Mouse (Mus musculus) left cerebral cortex, postnatal 36 days (tissue): ENCODE data around the gene D2hgdh. TPM values are rescaled to one million over a fixed set of nuclear protein-coding genes. Genes with fewer than 3 reads are reported as not detected.
A peak's percentile ranks its signal among the peaks of the same experiment; 100 is the strongest.
"Not testable (repeated sequence)": the region's sequence is repeated elsewhere in the genome, so short reads cannot be mapped to it uniquely, and the experiment has no call there.

Source experiments
- DNase-seq, 2 experiments: peaks; one replicate each; pipeline ENCODE4 v3.0.0; 2021 to 2022; ENCODE audit warnings: low spot score in 2 of 2, mixed read lengths in 1 of 2
- intact Hi-C: fragments of 180-260 bp; cut with DNase I; formaldehyde crosslinking; loops from one replicate; pipeline ENCODE4 v1.15.1; 2025
- total RNA-seq, 2 experiments: library from RNA; stranded (reverse); gene quantifications; 2 replicates each; pipeline ENCODE4 v1.2.3; 2021

Gene D2hgdh
- total RNA-seq, 2 experiments from 2014 or later, result 12.7 to 15.3 TPM

DNA sequence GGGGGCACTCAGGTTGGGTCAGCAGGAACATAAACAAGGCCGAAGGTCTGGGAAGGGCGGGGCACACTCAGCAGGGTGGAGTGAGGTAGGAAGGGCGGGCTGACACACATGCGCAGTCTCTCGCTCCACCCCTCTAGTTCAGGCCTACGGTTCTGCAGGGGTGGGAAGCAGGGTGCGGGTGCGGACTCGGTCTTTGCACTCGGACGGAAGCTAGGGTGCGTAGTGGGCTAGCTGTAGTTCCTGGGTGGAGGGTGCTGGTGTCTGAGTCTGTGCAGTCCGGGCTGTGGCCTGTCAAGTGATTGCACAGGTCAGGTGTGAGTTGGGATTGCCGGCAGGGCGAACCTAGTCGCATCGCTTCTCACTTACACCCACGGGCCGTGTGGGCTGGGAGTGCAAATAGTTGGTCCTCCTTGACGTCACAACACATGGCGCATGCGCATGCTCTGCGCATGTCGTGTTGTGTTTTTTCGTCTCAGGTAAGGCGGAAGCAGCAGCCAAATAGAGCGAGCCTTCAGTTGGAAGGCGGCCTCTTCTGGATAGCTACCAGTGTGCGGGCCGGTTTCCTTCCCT, 481 bp downstream of the D2hgdh start:
- intact Hi-C loops, result no loop called here
- peak; percentile 97 to 98 for DNase-seq

GRCm38 (mm10) chr1:93825771-93826539, 1.2 kb downstream of the D2hgdh start:
- intact Hi-C loops, result no loop called here
- DNase-seq, result no peak

GRCm38 (mm10) chr1:93826540-93826835, 1.8 kb downstream of the D2hgdh start:
- no peak for DNase-seq
- intact Hi-C loops, result no loop called here

GRCm38 (mm10) chr1:93832754-93833360, 8.1 kb downstream of the D2hgdh start:
- not testable (repeated sequence) for DNase-seq
- intact Hi-C loops, result loop anchor here (10.0 kb wide), 1 partner anchor 242 kb away; no protein-coding TSS in a partner anchor

GRCm38 (mm10) chr1:93834671-93835150, 10.0 kb downstream of the D2hgdh start:
- intact Hi-C loops, result loop anchor here (10.0 kb wide), 1 partner anchor 240 kb away; no protein-coding TSS in a partner anchor
- DNase-seq, result no peak

- DNase-seq, result no peak
- intact Hi-C loops, result loop anchor here (10.0 kb wide), 1 partner anchor 240 kb away; no protein-coding TSS in a partner anchor
Observed at GRCm38 (mm10) chr1:93835211-93835610, 10.5 kb downstream of the D2hgdh start.

- intact Hi-C loops, result loop anchor here (10.0 kb wide), 1 partner anchor 239 kb away; no protein-coding TSS in a partner anchor
Observed at GRCm38 (mm10) chr1:93835876-93836531, 11.3 kb downstream of the D2hgdh start.

DNA sequence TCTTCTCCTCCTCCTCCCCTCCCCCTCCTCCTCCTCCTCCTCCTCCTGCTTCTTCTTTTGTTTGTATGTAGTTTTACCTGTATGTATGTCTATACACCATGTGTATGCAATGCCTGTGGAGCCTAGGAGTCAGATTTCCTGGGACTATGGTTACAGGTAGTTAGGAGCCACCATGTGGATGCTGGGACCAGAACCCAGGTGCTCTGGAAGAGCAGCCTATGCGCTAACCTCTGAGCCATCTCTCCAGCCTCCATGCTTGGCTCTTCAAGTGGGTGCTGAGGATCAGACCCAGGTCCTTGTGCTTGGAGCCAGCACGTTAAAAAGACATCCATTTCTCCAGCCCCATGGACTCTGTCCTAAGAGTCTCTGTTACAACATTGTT, 11.8 kb downstream of the D2hgdh start:
- DNase-seq, result no peak
- intact Hi-C loops, result loop anchor here (10.0 kb wide), 1 partner anchor 238 kb away; no protein-coding TSS in a partner anchor

More at GRCm38 (mm10) chr1:93835876-93836531, 11.3 kb downstream of the D2hgdh start:
- DNase-seq, result no peak

DNA sequence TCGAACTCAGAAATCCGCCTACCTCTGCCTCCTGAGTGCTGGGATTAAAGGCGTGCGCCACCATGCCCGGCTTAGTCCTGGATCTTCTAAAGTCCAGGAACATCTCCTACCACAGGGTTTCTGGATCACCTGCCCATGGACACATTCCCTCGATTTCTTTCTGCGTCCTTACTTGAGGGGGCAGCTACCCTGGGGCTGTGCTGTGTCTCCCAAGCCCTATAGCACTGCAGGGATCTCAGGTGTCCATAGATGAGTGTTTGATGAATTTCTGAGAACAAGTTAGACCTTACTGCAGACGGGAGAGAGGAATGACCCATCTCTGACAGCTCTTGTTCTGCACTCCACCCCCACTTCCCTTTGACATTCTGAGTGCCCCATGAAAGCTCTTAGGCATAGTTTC, 12.6 kb downstream of the D2hgdh start:
- DNase-seq, result no peak
- intact Hi-C loops, result loop anchor here (10.0 kb wide), 1 partner anchor 237 kb away; no protein-coding TSS in a partner anchor

DNA sequence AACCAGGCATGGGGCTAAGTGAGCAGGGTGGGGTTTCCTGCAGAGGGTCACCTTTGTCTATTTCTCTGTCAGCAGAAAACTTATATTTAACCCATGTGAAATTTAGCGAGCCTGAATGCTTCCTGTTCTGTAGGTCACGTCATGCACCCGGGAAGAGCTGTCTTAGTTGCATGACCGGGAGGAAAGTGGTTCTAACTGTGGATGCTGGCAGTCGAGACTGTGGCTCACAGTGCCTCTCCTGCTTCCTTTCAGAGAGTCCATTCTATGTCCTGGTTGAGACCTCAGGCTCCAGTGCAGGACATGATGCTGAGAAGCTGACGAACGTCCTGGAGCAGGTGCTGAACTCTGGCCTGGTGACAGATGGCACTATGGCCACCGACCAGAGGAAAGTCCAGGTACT, 13.9 kb downstream of the D2hgdh start:
- not testable (repeated sequence) for DNase-seq
- intact Hi-C loops, result loop anchor here (10.0 kb wide), 1 partner anchor 236 kb away; no protein-coding TSS in a partner anchor

- intact Hi-C loops, result not testable (repeated sequence)
Observed at GRCm38 (mm10) chr1:93845766-93846366, 21.2 kb downstream of the D2hgdh start.

GRCm38 (mm10) chr1:93855790-93856189, 31.1 kb downstream of the D2hgdh start:
- intact Hi-C loops, result loop anchor here (2.0 kb wide), 1 partner anchor 65 kb away; no protein-coding TSS in a partner anchor
- not testable (repeated sequence) for DNase-seq

More at GRCm38 (mm10) chr1:93845766-93846366, 21.2 kb downstream of the D2hgdh start:
- DNase-seq, result not testable (repeated sequence)

- intact Hi-C loops, result loop anchor here (2.0 kb wide), 1 partner anchor 63 kb away; no protein-coding TSS in a partner anchor
- no peak for DNase-seq
Observed at GRCm38 (mm10) chr1:93857370-93857769, 32.7 kb downstream of the D2hgdh start.

- intact Hi-C loops, result loop anchor here (2.0 kb wide), 1 partner anchor 63 kb away; no protein-coding TSS in a partner anchor
- no peak for DNase-seq
Observed at GRCm38 (mm10) chr1:93857991-93858390, 33.3 kb downstream of the D2hgdh start.

- intact Hi-C loops, result no loop called here
Observed at GRCm38 (mm10) chr1:93859619-93860018, 34.9 kb downstream of the D2hgdh start.

GRCm38 (mm10) chr1:93861048-93861447, 36.3 kb downstream of the D2hgdh start, which contains the start of gene Gal3st2:
TSS of gene Gal3st2 (plus strand) at chr1:93861306.
- intact Hi-C loops, result not testable (repeated sequence)

More at GRCm38 (mm10) chr1:93859619-93860018, 34.9 kb downstream of the D2hgdh start:
- no peak for DNase-seq

GRCm38 (mm10) chr1:93871594-93872105, 46.9 kb downstream of the D2hgdh start:
- DNase-seq, intact Hi-C loops: not testable (repeated sequence)

More at GRCm38 (mm10) chr1:93861048-93861447, 36.3 kb downstream of the D2hgdh start, which contains the start of gene Gal3st2:
- not testable (repeated sequence) for DNase-seq

- DNase-seq, result peak; percentile 18 to 22
- intact Hi-C loops, result not testable (repeated sequence)
Observed at GRCm38 (mm10) chr1:93874405-93874804, 49.7 kb downstream of the D2hgdh start.
